Mouse (Mus musculus): ENCODE data around the gene Mpnd. TPM values are rescaled to one million over a fixed set of nuclear protein-coding genes. Genes with fewer than 3 reads are reported as not detected.

Mpnd gene
- polyA plus RNA-seq, 1 experiment from 2014 or later, result 111 TPM

DNA sequence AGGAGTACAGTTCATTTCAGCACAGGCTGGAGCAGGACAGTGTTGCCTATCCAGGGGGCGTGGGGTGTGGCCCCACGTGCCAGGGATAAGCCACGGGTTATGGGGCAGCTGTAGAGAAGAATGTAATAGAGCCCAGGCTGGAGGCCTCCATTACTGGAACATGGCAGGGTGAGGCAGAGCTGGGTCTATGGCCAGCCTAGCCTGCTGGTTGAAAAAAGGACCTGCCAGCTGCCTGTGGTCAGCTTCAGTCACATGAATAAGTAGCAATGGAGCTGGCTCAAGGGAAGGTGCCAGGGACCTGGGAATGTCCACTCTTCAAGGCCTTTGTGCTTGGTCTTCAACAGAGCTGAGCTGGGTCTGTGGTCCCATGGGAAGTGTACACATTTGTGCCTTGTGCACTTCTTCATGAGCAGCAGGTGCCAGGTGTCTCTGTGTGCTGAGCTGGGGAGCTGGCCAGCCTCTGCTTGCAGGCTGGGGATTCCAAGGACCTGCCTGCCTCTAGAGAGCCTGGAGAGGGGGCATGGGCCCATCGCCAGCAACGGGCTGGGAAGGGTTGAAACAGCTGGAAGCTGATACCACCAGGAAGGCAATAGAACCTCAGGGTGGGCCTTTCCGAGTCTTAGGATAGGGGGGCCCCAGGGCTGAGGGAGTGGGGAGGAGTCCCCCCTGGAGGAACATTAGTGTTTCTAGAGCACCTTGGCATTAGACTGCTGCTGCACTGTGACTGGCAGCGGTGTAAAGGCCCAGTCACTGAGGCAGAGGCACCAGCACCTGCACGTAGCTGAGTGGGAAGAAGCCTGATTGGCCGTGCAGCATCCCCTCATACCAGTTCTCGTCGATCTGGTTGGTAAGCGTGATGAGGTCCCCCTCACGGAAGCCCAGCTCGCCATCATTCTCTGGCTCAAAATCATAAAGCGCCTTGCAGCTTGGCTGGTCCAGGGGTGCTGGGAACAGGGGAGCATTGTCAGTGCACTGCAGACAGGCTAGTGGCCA is 11.6 kb downstream of the Mpnd start:
- H3K36me3 ChIP-seq, result peaks cover 83% of the 10 kb centered on the region
- H3K4me3 ChIP-seq, result no peak overlapping the region
- WGBS, result 86% methylated on average over 15 of the region's 15 CpGs
- H3K4me1 ChIP-seq, result peaks cover 26% of the 10 kb centered on the region
- no peaks in the 10 kb centered on the region for H3K9me3 ChIP-seq
- no peak overlapping the region for H3K27ac ChIP-seq
- no peaks in the 10 kb centered on the region for H3K27me3 ChIP-seq (ENCODE audit: insufficient read depth, poor library complexity, severe bottlenecking)
- DNase-seq (ENCODE audit: low spot score), result no peak

DNA sequence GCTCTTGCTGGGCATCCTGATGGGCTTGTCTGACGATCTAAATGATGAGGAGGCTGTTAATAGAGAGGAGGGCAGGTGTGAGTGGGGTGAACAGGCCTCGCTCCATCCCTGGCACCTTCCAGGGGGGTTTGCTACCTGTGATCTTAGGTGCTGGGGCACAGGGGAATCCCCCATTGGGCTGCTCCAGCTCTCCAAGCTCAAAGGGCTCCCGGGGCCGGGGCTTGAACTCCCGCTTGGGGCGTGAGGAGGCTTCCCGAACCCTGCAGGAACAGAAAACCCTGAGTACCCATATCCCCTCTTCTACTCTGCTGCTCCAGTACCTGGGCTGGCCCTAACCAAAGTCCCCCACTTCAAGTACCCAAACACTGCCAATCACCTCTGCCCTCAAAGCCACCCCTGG is 12.3 kb downstream of the Mpnd start:
- Histone ChIP-seq H3K4me1 (peaks cover 33% of the 10 kb centered on the region), H3K27me3 (ENCODE audit: insufficient read depth, poor library complexity, severe bottlenecking) (no peaks in the 10 kb centered on the region), H3K36me3 (peaks cover 77% of the 10 kb centered on the region), H3K9me3 (no peaks in the 10 kb centered on the region), H3K4me3 (no peak overlapping the region), H3K27ac (no peak overlapping the region)
- DNase-seq (ENCODE audit: low spot score), result no peak
- WGBS, result 91% methylated on average over 7 of the region's 7 CpGs

DNA sequence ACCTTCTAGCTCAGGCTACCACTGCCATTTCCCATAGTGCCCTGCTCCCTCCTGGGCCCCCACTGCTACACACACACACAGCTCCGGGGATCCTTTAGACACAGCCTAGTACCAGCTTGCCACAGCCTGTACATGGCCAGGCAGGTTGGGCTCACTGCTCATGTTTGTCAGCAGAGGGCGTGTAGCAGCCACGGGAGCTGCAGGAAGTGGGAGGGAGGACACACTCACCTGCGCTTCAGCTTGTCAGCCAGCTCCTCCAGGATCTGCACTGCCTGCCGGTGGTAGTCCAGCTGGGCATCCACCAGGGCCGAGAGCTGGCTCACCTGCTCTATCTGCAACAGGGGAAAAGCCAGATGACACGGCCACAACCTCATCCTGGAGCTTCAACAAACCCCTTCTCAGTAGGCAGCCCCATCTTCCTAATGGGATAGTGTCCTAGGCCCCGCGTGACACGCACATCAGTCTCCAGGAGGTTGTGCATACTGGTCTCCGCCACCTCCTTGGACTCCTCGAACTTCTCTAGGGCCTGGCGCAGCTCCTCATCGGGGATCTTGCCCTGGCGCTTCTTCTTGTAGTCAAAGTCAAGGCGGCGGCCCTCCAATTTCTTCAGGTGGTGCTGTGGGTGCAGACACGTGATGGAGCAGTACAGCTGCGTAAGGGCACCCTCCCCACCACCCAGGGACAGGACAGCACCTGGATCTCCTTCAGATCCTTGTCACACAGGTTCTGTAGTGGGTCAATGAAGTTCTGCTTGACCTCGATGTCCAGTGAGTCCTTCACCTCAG is 13.0 kb downstream of the Mpnd start:
- WGBS, result 73% methylated on average over 20 of the region's 20 CpGs
- Histone ChIP-seq H3K27me3 (ENCODE audit: insufficient read depth, poor library complexity, severe bottlenecking) (no peaks in the 10 kb centered on the region), H3K4me1 (peaks cover 40% of the 10 kb centered on the region), H3K4me3 (no peak overlapping the region), H3K9me3 (no peaks in the 10 kb centered on the region), H3K36me3 (peaks cover 71% of the 10 kb centered on the region), H3K27ac (no peak overlapping the region)
- DNase-seq (ENCODE audit: low spot score), result no peak

DNA sequence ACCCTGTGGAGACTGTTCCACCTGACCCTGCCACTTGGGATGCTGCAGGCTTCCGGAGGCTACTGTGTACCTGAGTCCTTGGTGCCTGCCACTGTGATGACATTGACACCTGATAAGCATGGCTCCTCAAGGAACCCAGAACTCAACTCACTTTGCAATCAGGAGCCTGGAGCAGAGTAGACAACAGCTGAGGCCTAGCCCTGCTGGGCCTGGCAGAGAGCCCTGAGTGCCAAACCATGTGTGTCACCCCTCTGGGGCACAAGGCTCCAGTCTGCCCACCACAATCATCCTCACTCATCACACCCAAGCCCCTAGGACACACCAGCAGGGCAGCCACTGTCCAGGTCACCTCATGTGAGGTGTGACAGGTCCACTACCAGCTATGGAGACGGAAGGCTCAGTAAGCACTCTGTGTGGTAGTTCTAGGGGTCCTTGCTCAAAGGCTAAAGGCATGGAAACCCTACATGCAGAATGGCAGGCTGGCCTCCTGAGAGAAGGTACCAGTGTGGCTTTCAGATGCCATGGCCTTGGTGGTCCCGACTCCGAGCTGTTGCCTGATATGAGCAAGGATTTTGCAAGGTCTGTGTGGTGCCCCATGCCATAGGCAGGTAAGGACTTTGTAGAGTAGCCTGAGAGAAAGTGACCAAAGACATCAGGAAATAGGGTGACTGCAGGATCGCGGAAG is 15.0 kb downstream of the Mpnd start:
- H3K27me3 ChIP-seq (ENCODE audit: insufficient read depth, poor library complexity, severe bottlenecking), result no peaks in the 10 kb centered on the region
- H3K27ac ChIP-seq, result 0 out of 2 replicates have a peak overlapping the region, but pooled peaks have one; percentile 39
- H3K4me1 ChIP-seq, result peaks cover 59% of the 10 kb centered on the region
- no peak overlapping the region for H3K4me3 ChIP-seq
- DNase-seq (ENCODE audit: low spot score), result no peak
- 86% methylated on average over 6 of the region's 6 CpGs for WGBS
- H3K36me3 ChIP-seq, result peaks cover 57% of the 10 kb centered on the region
- no peaks in the 10 kb centered on the region for H3K9me3 ChIP-seq

DNA sequence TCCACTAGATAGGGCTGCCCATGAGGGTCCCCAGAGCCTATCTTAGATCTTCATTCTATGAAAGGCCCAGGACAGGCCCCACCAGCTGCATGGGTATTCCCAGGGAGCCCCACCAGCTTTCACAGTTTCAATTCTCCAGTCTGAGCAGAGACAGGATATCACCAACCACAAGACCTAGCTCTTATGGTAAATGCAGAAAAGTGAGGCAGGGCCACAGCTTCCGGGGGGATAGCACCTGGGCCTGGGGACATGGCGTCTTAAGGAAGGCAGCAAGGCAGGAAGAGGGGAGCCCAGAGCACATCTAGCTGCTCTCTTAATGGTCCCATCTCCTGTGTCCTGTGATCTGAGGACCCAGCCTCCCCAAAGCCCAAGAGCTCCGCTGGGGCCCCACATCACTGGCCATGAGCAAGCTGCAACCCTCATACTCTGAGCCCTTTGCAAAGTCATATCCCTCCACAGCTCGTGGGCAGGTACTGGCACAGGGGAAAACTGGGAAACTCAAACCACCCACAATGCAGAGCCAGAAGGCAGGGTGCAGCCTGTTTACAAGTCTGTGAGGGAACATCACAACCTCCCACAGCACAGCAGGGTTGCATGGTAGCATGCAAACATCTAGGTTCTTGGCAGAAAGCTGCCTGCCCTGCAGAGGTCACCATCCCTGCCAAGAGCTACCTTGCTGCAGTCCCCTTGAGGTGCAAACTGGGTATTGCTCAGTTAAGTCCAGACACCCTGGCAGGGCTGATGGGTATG is 15.8 kb downstream of the Mpnd start:
- DNase-seq (ENCODE audit: low spot score), result no peak
- Histone ChIP-seq H3K4me1 (peaks cover 67% of the 10 kb centered on the region), H3K9me3 (no peaks in the 10 kb centered on the region), H3K27ac (no peak overlapping the region), H3K36me3 (peaks cover 49% of the 10 kb centered on the region), H3K27me3 (ENCODE audit: insufficient read depth, poor library complexity, severe bottlenecking) (no peaks in the 10 kb centered on the region), H3K4me3 (no peak overlapping the region)
- WGBS, result 79% methylated on average over 4 of the region's 4 CpGs

DNA sequence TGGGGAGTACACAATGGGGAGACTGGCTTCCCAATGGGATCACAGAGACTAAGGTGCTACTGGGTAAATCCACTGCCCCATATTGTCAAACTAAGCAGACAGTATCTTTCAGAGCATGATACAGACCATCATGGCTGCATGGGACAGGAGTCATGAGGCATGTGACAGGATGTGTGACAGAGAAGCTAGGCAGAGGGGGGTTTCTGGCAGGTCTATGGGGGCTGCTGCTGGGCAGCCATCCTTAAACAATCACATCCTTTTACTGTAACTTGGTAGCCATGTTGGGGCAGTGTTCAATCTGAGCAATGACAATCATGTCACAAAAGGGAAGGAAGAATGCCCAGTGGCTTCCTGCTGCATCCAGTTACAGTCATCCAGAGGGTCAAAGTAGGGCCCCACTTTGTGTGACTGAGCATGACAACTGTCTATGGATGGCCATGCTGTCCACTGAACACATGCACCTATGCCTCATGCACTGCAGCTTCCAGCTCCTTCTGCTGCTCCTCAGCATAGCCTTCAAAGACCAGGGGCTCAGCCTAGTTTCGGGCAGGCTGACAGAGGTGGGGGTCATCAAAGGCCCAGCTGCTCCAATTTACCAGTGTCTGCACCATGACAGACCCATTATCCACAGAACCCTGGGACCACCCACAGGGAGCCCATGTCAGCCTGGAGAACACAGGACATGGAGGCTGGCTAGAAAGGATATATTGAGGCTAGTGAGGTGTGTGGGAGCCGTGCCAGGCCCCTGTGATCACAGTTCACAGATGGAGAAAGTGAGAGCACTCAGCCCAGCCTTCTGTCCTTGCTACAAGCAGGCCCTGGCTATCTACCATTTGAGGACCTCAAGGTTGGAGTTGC is 16.8 kb downstream of the Mpnd start:
- Histone ChIP-seq H3K27me3 (ENCODE audit: insufficient read depth, poor library complexity, severe bottlenecking) (no peaks in the 10 kb centered on the region), H3K4me3 (no peak overlapping the region), H3K9me3 (no peaks in the 10 kb centered on the region), H3K36me3 (peaks cover 39% of the 10 kb centered on the region), H3K27ac (0 out of 2 replicates have a peak overlapping the region, but pooled peaks have one; percentile 43), H3K4me1 (peaks cover 77% of the 10 kb centered on the region)
- DNase-seq (ENCODE audit: low spot score), result no peak
- WGBS, result 77% methylated on average over 2 of the region's 2 CpGs

DNA sequence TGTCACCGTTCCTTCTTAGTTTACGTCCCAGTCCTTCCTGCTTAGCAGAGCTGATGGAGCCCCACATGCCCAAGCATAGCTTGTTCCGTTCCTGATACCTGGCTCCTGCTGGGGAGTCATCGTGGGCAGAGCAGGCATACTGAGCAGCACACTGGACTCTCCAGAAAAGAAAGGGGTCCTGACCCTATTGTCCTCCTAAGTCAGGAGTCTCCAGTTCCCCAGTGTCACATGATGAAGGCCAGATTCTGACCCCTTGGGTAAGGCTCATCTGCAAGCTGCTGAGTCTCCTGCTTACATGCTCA is 17.4 kb downstream of the Mpnd start:
- no peak for DNase-seq (ENCODE audit: low spot score)
- WGBS, result 83% methylated on average over 4 of the region's 4 CpGs
- Histone ChIP-seq H3K27me3 (ENCODE audit: insufficient read depth, poor library complexity, severe bottlenecking) (no peaks in the 10 kb centered on the region), H3K4me1 (peaks cover 83% of the 10 kb centered on the region), H3K4me3 (no peak overlapping the region), H3K27ac (peak overlapping the region; percentile 43; the same call in 1 of the 2 replicates), H3K36me3 (peaks cover 37% of the 10 kb centered on the region), H3K9me3 (no peaks in the 10 kb centered on the region)

DNA sequence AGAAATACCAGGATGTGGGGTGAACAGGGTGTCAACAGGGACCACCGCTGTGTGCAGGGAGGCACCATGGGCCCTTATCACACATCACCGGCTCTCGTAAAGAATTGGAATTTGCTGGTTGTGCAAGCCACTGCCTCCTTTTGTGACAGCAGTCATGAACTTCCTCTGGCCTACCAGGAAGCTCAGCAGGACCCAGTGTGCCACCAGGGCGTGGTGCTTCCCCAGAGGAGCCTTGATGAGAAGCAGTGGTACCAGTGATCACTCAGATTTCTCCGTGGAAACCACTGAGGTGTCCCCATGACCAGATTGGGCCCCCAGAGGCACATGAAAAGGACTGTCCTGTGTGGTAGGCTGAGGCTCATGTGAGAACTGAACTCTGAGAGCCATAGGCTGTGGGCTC is 17.9 kb downstream of the Mpnd start:
- DNase-seq (ENCODE audit: low spot score), result no peak
- Histone ChIP-seq H3K9me3 (no peaks in the 10 kb centered on the region), H3K27ac (peak overlapping the region; percentile 43; the same call in 1 of the 2 replicates), H3K27me3 (ENCODE audit: insufficient read depth, poor library complexity, severe bottlenecking) (no peaks in the 10 kb centered on the region), H3K36me3 (peaks cover 35% of the 10 kb centered on the region), H3K4me1 (peaks cover 82% of the 10 kb centered on the region), H3K4me3 (no peak overlapping the region)
- 52% methylated on average over 5 of the region's 5 CpGs for WGBS

DNA sequence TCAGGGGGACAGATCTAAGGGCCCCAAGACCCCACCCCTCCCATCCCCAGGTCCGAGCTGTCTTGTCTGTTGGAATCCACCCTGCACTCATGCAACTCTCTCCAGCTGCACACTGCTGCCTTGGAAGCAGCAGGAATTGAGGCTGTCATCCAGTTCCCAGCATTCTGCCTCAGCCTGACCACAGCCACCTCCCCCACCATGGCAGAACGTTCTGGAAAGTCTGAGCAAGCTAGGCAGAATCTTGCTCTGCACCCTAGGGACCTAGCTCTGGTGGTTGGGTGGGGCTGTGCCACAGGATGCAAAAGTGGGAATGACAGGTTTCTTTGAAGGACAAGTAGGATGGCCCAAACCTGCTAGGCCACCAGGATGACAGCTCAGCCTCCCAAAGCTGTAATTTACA is 19.0 kb downstream of the Mpnd start:
- DNase-seq (ENCODE audit: low spot score), result no peak
- H3K9me3 ChIP-seq, result no peaks in the 10 kb centered on the region
- peaks cover 81% of the 10 kb centered on the region for H3K4me1 ChIP-seq
- H3K36me3 ChIP-seq, result peaks cover 36% of the 10 kb centered on the region
- no peak overlapping the region for H3K4me3 ChIP-seq
- H3K27me3 ChIP-seq (ENCODE audit: insufficient read depth, poor library complexity, severe bottlenecking), result no peaks in the 10 kb centered on the region
- peak overlapping the region; percentile 42; the same call in 1 of the 2 replicates for H3K27ac ChIP-seq
- WGBS, result 52% methylated on average over 2 of the region's 2 CpGs

DNA sequence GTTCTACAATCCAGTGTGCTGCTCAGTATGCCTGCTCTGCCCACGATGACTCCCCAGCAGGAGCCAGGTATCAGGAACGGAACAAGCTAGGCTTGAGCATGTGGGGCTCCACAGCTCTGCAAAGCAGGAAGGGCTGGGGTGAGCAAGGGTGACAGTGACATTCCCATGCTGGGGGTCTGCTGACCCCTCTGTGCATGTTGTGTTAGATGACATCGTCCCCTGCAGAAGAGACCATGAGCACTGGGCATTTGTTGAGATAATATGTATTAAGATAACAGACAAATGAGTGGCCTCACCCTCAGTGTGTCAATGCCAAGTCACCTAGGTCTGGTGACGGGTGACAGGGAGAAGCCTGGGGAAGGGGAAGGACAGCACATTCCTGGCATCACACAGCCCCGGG is 19.4 kb downstream of the Mpnd start:
- WGBS, result 42% methylated on average over 5 of the region's 5 CpGs
- Histone ChIP-seq H3K4me1 (peaks cover 81% of the 10 kb centered on the region), H3K4me3 (no peak overlapping the region), H3K9me3 (no peaks in the 10 kb centered on the region), H3K27ac (peak overlapping the region; percentile 42; the same call in 1 of the 2 replicates), H3K36me3 (peaks cover 36% of the 10 kb centered on the region), H3K27me3 (ENCODE audit: insufficient read depth, poor library complexity, severe bottlenecking) (no peaks in the 10 kb centered on the region)
- DNase-seq (ENCODE audit: low spot score), result no peak

DNA sequence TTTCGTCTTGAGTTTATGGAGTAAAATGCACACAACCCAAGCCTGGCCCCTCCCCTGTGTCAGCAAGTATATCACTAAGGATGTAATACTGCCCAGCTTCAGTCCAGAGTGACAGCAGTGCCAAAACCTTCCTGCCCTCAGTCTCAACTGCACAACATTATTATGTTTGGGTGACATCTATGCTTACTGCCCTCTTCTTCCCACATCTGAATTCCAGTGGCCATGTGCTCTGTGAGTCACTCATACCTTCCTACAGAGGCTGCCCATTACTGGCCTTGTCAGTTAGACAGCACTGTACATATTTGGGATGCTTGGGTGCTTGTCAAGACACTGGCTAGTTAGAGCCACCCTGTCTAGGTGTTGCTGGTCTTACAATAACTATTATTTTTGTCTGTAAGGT is 20.8 kb downstream of the Mpnd start:
- H3K4me1 ChIP-seq, result peaks cover 78% of the 10 kb centered on the region
- 92% methylated on average over 1 of the region's 1 CpGs for WGBS

More for the DNA sequence above, 20.8 kb downstream of the Mpnd start:
- Histone ChIP-seq H3K4me3 (no peak overlapping the region), H3K9me3 (no peaks in the 10 kb centered on the region), H3K27me3 (ENCODE audit: insufficient read depth, poor library complexity, severe bottlenecking) (no peaks in the 10 kb centered on the region), H3K27ac (peak overlapping the region; percentile 23; the same call in 1 of the 2 replicates), H3K36me3 (peaks cover 32% of the 10 kb centered on the region)
- no peak for DNase-seq (ENCODE audit: low spot score)
